Mouse (Mus musculus) hindbrain, embryonic 16.5 days (tissue): ENCODE data around the gene Ush1g. TPM values are rescaled to one million over a fixed set of nuclear protein-coding genes. Genes with fewer than 3 reads are reported as not detected.

Experiments used
- ATAC-seq: fragments of 200-750 bp; cut with Nextera tagmentation; 2 replicates; pipeline ENCODE4 v1.8.0; 2017; ENCODE audit warnings: moderate TSS enrichment, moderate library complexity
- H3K27ac ChIP-seq: fragments of 300-500 bp; sonication (generic); 2 replicates; pipeline ENCODE4 v1.5.1; 2014; ENCODE audit warnings: low read depth, mild to moderate bottlenecking, control low read depth, low read length, moderate library complexity
- H3K27me3 ChIP-seq: fragments of 300-500 bp; sonication (generic); replicated peaks from 2 replicates; pipeline ENCODE4 v1.6.1; 2014; ENCODE audit warnings: low read length; ENCODE audit not compliant: control insufficient read depth, insufficient read depth
- H3K36me3 ChIP-seq: fragments of 300-500 bp; sonication (generic); 2 replicates; pipeline ENCODE4 v1.6.1; 2014; ENCODE audit warnings: mild to moderate bottlenecking, low read length, moderate library complexity, mixed read lengths; ENCODE audit not compliant: control insufficient read depth, insufficient read depth
- H3K4me1 ChIP-seq: fragments of 300-500 bp; sonication (generic); 2 replicates; pipeline ENCODE4 v1.6.1; 2014; ENCODE audit warnings: low read depth, low read length; ENCODE audit not compliant: control insufficient read depth, insufficient read depth
- H3K4me2 ChIP-seq: fragments of 300-500 bp; sonication (generic); 2 replicates; pipeline ENCODE4 v1.6.1; 2014; ENCODE audit warnings: mild to moderate bottlenecking, low read length, control low read depth, moderate library complexity
- H3K4me3 ChIP-seq: fragments of 300-500 bp; sonication (generic); 2 replicates; pipeline ENCODE4 v1.5.1; 2014; ENCODE audit warnings: mild to moderate bottlenecking, low read length, control low read depth, moderate library complexity
- H3K9ac ChIP-seq: fragments of 300-500 bp; sonication (generic); 2 replicates; pipeline ENCODE4 v1.6.1; 2014; ENCODE audit warnings: low read depth, mild to moderate bottlenecking, control low read depth, low read length, moderate library complexity
- H3K9me3 ChIP-seq: fragments of 300-500 bp; sonication (generic); 2 replicates; pipeline ENCODE4 v1.6.1; 2014; ENCODE audit warnings: mild to moderate bottlenecking, low read length, moderate library complexity; ENCODE audit not compliant: control insufficient read depth
- WGBS: fragments of 180-500 bp; shearing (Covaris S2); extraction: QIAGEN DNeasy Blood & Tissue Kit; methylation state at CpG from one replicate; pipeline ENCODE4 v1.1.7; 2014; 5-methylcytosine and 5-hydroxymethylcytosine counted together
- polyA plus RNA-seq: library from polyadenylated mRNA; unstranded; fragments of >200 nt; fragmentation: Nextera tagmentation; extraction: Ambion mirVana; gene quantifications from 2 replicates; pipeline ENCODE4 v1.2.1, GENCODE M21; 2015

The Ush1g gene
- polyA plus RNA-seq, 1 experiment from 2014 or later: 0.16 TPM

DNA sequence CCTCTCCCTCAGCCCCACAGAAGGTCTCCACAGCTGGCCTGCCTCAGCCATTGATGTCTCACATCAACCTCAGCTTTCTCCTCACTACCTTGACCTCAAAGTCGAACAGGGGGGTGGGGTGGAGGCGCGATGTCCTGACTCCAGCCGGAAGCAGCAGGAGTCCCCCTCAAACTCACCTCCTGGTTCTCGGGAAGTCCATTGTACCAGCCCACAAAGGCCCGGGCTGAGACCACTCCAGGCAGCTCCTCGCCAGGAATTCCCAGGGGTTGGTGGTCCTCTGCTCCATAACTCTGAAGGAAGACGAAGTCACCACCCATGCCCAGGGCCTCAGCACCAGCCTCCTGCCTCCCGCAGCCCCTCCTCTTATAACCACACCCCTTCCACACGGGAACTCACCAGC, 50.4 kb downstream of the Ush1g start:
- WGBS: 68% methylated on average over 10 of the region's 10 CpGs
- H3K9me3 ChIP-seq: no peaks in the 10 kb centered on the region
- no peak overlapping the region for H3K4me3 ChIP-seq
- H3K4me1 ChIP-seq: peaks cover 21% of the 10 kb centered on the region
- H3K36me3 ChIP-seq: peaks cover 9% of the 10 kb centered on the region
- H3K4me2 ChIP-seq: no peak overlapping the region
- no peak for ATAC-seq
- H3K27ac ChIP-seq: no peak overlapping the region
- H3K9ac ChIP-seq: no peak overlapping the region
- H3K27me3 ChIP-seq: peaks cover 26% of the 10 kb centered on the region

DNA sequence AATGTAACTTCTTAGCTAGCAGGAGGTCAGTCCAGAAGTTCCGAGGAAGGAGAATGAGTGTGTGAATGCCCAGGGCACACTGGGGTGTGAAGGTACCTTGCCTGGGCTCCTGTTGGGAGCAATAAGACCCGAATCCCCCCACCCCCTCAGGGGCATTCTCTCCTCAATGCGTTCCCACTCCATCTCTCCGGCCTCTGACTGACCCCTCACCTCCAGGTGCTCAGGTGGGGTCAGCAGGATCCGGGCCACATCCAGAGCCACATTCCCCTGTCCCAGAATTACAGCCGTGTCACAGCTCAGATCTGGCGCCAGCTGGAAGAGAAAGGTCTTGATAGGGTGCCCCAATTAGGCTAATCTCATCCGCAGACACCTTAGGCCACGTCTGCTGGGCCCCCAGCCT, 50.8 kb downstream of the Ush1g start:
- Histone ChIP-seq H3K27ac (no peak overlapping the region), H3K9ac (no peak overlapping the region), H3K9me3 (no peaks in the 10 kb centered on the region), H3K36me3 (peaks cover 9% of the 10 kb centered on the region), H3K4me1 (peaks cover 19% of the 10 kb centered on the region), H3K4me3 (no peak overlapping the region), H3K27me3 (peaks cover 30% of the 10 kb centered on the region), H3K4me2 (no peak overlapping the region)
- WGBS: 79% methylated on average over 9 of the region's 9 CpGs
- ATAC-seq: no peak

DNA sequence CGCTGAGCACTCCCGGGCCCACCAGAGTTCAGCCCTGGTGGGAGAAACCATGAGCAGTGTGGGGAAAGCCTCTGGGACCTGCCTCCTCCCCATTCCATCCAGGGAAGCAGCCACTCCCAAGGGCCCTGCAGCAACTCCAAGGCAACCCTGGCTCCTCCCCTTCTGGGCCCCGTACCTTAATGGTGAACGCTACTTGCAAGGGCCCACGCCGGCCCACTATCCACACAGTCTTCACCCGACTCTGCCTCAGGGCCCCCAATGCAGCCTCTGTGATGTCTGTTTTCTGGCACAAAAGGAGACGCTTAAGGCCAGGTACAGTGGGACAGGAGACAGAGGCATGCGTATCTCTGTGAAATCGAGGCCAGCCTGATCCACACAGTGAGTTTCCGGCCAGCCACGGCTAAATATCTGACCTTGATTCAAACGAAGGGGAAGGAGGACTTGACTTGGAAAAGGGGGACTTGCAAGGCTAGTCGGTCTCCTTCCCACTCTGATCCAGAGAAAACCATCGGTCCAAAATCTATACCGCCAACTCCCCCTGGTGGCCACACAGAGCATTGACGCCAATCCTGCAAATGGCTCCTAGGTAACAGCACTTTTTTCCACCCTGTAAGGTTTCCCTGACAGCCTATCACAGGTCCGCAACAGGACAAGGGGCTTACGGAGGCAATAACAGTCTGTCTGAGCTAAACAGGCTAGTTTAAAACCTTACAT, 51.5 kb downstream of the Ush1g start:
- Histone ChIP-seq H3K9me3 (no peaks in the 10 kb centered on the region), H3K4me1 (peaks cover 17% of the 10 kb centered on the region), H3K4me2 (no peak overlapping the region), H3K27me3 (peaks cover 36% of the 10 kb centered on the region), H3K9ac (no peak overlapping the region), H3K27ac (no peak overlapping the region), H3K36me3 (peaks cover 9% of the 10 kb centered on the region), H3K4me3 (no peak overlapping the region)
- 30% methylated on average over 19 of the region's 19 CpGs for WGBS
- peak; percentile 19; the same call in 1 of the 2 replicates for ATAC-seq

DNA sequence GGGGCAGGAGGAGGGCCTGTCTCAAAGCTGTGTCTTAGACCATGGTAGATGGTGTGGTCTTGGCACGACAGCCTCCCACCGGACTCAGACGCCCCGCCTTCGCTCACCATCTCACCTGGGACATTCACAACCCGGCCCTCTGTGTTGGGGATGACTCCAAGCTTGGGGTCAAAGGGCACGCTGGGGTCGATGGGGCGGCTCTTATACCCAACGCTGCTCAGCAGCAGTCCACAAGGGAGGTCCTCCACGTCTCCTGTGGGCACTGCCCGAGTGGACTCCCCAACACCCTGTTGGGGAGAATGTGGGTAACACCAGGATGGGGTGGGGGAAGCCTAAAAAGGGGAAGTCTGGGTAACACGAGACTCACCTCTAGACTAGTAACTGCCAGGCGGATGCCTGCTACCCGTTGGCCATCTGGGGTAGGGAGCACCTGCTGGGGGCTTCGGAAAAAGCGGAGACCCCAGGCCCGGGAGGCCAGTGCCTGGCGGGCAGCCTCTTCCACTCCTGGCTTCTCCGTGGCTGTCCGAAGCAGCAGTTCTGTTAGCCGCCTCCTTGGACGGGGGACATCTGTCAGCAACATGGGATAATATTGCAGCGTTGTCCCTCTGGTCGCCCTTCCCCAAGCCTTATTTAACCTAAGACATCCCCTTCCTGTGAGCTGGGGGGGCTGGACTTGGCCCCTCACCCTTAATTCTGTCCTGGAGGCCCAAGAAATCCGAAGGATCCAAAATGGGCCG, 52.3 kb downstream of the Ush1g start:
- H3K27me3 ChIP-seq: peaks cover 40% of the 10 kb centered on the region
- no peaks in the 10 kb centered on the region for H3K9me3 ChIP-seq
- H3K4me2 ChIP-seq: no peak overlapping the region
- H3K4me1 ChIP-seq: peaks cover 18% of the 10 kb centered on the region
- H3K9ac ChIP-seq: no peak overlapping the region
- peaks cover 9% of the 10 kb centered on the region for H3K36me3 ChIP-seq
- WGBS: 88% methylated on average over 27 of the region's 27 CpGs
- ATAC-seq: no peak
- no peak overlapping the region for H3K27ac ChIP-seq
- H3K4me3 ChIP-seq: no peak overlapping the region

DNA sequence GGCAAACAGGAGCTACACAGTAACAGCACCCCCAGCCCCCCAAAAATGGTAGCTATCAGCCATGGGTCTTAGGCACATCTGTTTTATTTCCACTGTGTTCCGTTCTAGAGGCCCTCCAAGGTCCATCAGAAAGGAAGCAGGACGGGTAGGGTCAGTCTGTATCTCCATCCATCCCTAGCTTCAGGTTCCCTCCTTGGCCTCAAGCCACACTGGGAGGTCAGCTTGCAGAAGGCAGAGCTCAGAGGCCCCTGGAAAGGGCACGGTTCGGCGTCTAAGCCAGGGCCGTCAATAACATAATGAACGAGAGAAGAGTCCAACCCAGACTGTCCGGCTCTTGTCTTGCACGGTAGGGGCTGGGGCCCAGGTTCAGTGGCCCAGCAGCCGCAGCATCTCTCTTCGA, 53.9 kb downstream of the Ush1g start:
- Histone ChIP-seq H3K9ac (no peak overlapping the region), H3K9me3 (no peaks in the 10 kb centered on the region), H3K27ac (no peak overlapping the region), H3K4me2 (no peak overlapping the region), H3K4me1 (peaks cover 18% of the 10 kb centered on the region), H3K4me3 (no peak overlapping the region), H3K36me3 (peaks cover 9% of the 10 kb centered on the region), H3K27me3 (peaks cover 48% of the 10 kb centered on the region)
- 62% methylated on average over 11 of the region's 11 CpGs for WGBS
- ATAC-seq: no peak

DNA sequence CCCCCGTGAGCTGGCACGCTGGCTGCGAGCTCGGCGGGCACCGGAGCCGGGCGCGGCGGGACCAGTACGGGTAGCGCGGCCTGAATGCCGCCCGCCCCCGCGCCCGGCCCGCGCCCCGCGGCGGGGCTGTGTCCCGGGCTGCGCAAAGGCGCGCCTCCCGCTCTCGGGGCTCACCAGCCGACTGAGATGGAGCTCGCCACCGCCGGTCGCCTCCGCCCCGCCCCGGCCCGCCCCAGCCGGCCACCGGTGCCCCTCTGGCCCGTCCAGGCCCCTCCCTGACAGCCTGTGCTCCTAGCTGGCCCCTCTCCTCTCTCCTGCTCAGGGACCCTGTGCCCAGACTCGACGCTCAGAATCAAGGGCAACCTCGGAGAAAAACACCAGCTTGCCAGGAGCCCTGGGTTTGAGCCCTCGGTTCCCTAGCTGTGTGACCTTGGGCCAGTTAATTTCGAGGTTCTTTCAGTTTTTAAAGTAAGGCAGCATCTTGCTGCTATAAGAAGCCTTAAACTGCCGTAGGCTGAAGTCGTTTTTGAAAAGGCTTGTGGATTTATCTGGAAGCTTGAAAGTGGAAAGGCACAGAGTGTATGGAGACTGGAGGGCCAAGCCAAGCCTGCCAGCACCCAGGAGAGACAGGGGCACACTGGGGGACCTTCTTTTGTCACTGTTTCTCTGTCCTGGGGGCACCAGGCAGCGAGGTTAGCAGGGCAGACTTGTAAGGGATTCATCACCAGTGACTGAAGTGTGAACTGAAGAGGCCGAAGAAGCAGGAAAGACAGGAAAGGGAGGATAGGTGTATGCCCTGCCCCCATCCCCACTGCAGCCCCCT, 54.6 kb downstream of the Ush1g start, which contains the start of gene Grin2c:
Gene Grin2c (minus strand): TSS at position 183 of the 823 bp plus-strand sequence.
- peak within 1 kb of the TSS; percentile 15; the same call in 1 of the 2 replicates for H3K9ac ChIP-seq
- ATAC-seq: no peak
- H3K4me2 ChIP-seq: peak within 1 kb of the TSS; percentile 55
- peaks cover 51% of the 10 kb centered on the region for H3K27me3 ChIP-seq
- H3K4me3 ChIP-seq: peak within 1 kb of the TSS; percentile 35
- H3K36me3 ChIP-seq: peaks cover 9% of the 10 kb centered on the region
- no peaks in the 10 kb centered on the region for H3K9me3 ChIP-seq
- H3K27ac ChIP-seq: no peak within 1 kb of the TSS
- peaks cover 18% of the 10 kb centered on the region for H3K4me1 ChIP-seq
- 24% methylated on average over 10 of the region's 50 CpGs for WGBS

DNA sequence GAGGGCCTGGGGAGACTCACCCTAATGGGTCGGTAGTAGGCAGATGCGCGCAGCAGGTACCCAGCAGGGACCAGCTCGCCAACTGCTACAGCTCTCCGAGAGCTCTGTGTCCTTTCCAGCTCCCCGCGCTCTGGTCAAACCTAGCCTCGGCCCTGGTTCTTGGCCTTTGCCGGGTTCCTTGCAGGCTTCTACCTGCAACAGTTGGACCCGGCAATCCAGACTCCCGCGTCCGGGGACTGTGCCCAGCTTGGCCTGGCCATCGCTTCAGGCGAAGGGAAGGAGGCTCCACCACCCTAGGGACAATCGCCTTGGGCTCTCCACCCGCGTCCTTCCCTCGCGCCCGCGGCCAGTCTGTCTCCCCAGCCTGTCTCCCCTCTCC, 55.5 kb downstream of the Ush1g start:
- H3K9ac ChIP-seq: no peak overlapping the region
- H3K27me3 ChIP-seq: peaks cover 59% of the 10 kb centered on the region
- WGBS: under 1% methylated on average over 21 of the region's 22 CpGs
- peaks cover 18% of the 10 kb centered on the region for H3K4me1 ChIP-seq
- ATAC-seq: no peak
- H3K9me3 ChIP-seq: no peaks in the 10 kb centered on the region
- no peak overlapping the region for H3K27ac ChIP-seq
- peak overlapping the region; percentile 55 for H3K4me2 ChIP-seq
- peaks cover 9% of the 10 kb centered on the region for H3K36me3 ChIP-seq
- H3K4me3 ChIP-seq: peak overlapping the region; percentile 35

DNA sequence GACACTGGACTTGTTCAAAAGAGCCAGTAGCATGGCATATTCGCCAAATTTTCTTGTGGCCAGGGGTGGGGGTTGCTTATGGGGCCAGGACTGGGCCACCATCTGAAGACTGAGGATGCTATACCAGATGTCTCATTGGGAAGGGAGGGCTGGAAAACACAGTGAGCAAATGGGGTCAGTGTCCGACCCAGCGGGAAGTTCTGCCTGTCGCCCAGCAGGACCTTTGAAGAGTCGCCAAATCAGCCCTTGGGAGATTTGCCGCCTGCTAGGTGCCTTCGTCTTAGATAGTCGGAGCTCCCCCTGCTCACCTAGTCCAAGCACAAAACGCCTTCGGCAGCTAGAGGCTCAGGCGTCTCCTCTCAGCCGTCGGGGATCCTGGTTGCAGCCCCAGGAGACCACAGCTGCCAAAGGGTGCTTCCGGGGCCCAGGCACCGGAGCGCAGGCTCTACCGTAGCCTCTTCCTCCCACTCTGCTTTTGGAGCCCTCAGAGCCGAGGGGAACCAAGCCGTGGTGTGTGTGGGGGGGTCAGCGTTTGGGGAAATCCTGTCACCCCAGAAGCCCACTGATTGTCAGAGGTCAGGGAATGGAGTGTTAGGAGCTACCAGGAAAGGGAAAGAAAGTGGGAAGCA, 56.0 kb downstream of the Ush1g start:
- WGBS: 6% methylated on average over 20 of the region's 20 CpGs
- peak overlapping the region; percentile 3; the same call in 1 of the 2 replicates for H3K4me3 ChIP-seq
- no peak overlapping the region for H3K9ac ChIP-seq
- H3K36me3 ChIP-seq: peaks cover 9% of the 10 kb centered on the region
- peaks cover 63% of the 10 kb centered on the region for H3K27me3 ChIP-seq
- H3K4me2 ChIP-seq: no peak overlapping the region; the same call in 1 of the 2 replicates
- no peak for ATAC-seq
- H3K27ac ChIP-seq: no peak overlapping the region
- peaks cover 18% of the 10 kb centered on the region for H3K4me1 ChIP-seq
- H3K9me3 ChIP-seq: no peaks in the 10 kb centered on the region
